Mouse (Mus musculus) cerebellum, adult 2 months (tissue): ENCODE results near the gene Fermt3. TPM values are rescaled to one million over a fixed set of nuclear protein-coding genes. Genes with fewer than 3 reads are reported as not detected.
A peak's percentile ranks its signal among the peaks of the same experiment; 100 is the strongest.
"Not testable (repeated sequence)": the region's sequence is repeated elsewhere in the genome, so short reads cannot be mapped to it uniquely, and the experiment has no call there.

Experiments
- DNase-seq, 2 experiments: peaks; one replicate each; pipeline ENCODE4 v3.0.0; 2021
- H3K27ac ChIP-seq: fragments of 200-500 bp; 2 replicates; pipeline ENCODE4 v1.5.1; 2012; ENCODE audit warnings: low read length, control low read depth, inconsistent platforms; ENCODE audit not compliant: insufficient read depth
- H3K27me3 ChIP-seq: fragments of 200-500 bp; 2 replicates; pipeline ENCODE4 v1.6.1; 2012; ENCODE audit warnings: inconsistent platforms, mild to moderate bottlenecking, low read length, moderate library complexity; ENCODE audit not compliant: control insufficient read depth, insufficient read depth
- H3K4me1 ChIP-seq: fragments of 200-500 bp; 2 replicates; pipeline ENCODE4 v1.6.1; 2011; ENCODE audit warnings: low read length; ENCODE audit not compliant: control insufficient read depth, insufficient read depth
- H3K4me3 ChIP-seq: fragments of 200-500 bp; replicated peaks from 2 replicates; pipeline ENCODE3; 2011; ENCODE audit warnings: mild to moderate bottlenecking, low read depth, low read length, control low read depth; ENCODE audit not compliant: insufficient read depth
- CTCF ChIP-seq: fragments of 200-500 bp; IDR thresholded peaks from 2 replicates; pipeline ENCODE4 v1.5.1; 2011; ENCODE audit warnings: low read depth, mild to moderate bottlenecking, control low read depth, low read length, moderate library complexity, borderline replicate concordance; ENCODE audit not compliant: insufficient read depth
- POLR2A ChIP-seq: fragments of 200-500 bp; IDR thresholded peaks from 2 replicates; pipeline ENCODE4 v1.6.1; 2011; ENCODE audit warnings: low read length, control low read depth, borderline replicate concordance; ENCODE audit not compliant: insufficient read depth
- WGBS: fragments of 180-500 bp; shearing (Covaris S2); methylation state at CpG from one replicate; pipeline ENCODE4 v1.1.7; 2018; 5-methylcytosine and 5-hydroxymethylcytosine counted together
- polyA plus RNA-seq: library from polyadenylated mRNA; depleted of rRNA; stranded (reverse); fragments of >200 nt; gene quantifications from 2 replicates; pipeline ENCODE4 v1.2.3, GENCODE M21; 2012

The Fermt3 gene
- polyA plus RNA-seq, 1 experiment = 2.3 TPM

- TF ChIP-seq POLR2A (no peak), CTCF (no peak)
- Histone ChIP-seq H3K27me3 (no peaks in the 10 kb centered on the region), H3K4me3 (peak overlapping the region; percentile 94), H3K27ac (peak overlapping the region; percentile 14; the same call in 1 of the 2 replicates), H3K4me1 (peaks cover 12% of the 10 kb centered on the region)
- no peak for DNase-seq
- 57% methylated on average over 14 of the region's 14 CpGs for WGBS
Observed at GRCm38 (mm10) chr19:6993011-6993770, 26.1 kb downstream of the Fermt3 start.

- peak; percentile 94 to 96 for DNase-seq
- H3K27me3 ChIP-seq = no peaks in the 10 kb centered on the region
- WGBS = under 1% methylated on average over 37 of the region's 37 CpGs
- peak; percentile 28; the same call in 1 of the 2 replicates for TF ChIP-seq POLR2A
- TF ChIP-seq CTCF = no peak
- peaks cover 12% of the 10 kb centered on the region for H3K4me1 ChIP-seq
- H3K27ac ChIP-seq = peak within 1 kb of the TSS; percentile 17; the same call in 1 of the 2 replicates
- peak within 1 kb of the TSS; percentile 94 for H3K4me3 ChIP-seq
Observed at GRCm38 (mm10) chr19:6992011-6992858, 27.0 kb downstream of the Fermt3 start, which contains the start of gene Dnajc4. Gene Dnajc4 (minus strand): TSS chr19:6992572.

GRCm38 (mm10) chr19:6991166-6991565 is 28.1 kb downstream of the Fermt3 start:
- not testable (repeated sequence) for H3K27me3 ChIP-seq, DNase-seq, H3K4me3 ChIP-seq, H3K27ac ChIP-seq
- 93% methylated on average over 6 of the region's 6 CpGs for WGBS
- peaks cover 10% of the 10 kb centered on the region for H3K4me1 ChIP-seq

DNA sequence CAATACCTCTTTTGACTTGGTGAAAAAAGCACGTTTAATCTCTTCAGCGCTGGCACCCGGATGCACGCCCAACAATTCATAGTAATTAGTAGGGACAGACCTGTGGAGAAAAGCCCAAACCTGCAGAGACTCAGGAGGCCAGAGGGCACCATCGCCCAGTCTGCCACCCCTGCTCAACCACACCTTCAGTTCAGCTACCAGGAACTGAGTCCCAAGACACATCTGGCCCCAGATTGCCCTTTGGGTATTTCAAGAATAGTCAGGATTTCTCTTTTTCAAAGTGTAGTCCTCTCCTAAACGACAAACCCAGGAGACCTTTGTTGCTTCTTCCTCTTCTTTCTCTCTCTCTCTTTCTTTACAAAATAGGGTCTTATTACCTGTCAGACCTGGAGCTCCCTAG is 28.6 kb downstream of the Fermt3 start:
- DNase-seq = peak; percentile 11 to 16
- TF ChIP-seq CTCF = no peak
- no peak for TF ChIP-seq POLR2A
- WGBS = 90% methylated on average over 6 of the region's 6 CpGs
- no peak overlapping the region for H3K27ac ChIP-seq
- peaks cover 12% of the 10 kb centered on the region for H3K4me1 ChIP-seq
- H3K27me3 ChIP-seq = no peaks in the 10 kb centered on the region
- H3K4me3 ChIP-seq = no peak overlapping the region

DNA sequence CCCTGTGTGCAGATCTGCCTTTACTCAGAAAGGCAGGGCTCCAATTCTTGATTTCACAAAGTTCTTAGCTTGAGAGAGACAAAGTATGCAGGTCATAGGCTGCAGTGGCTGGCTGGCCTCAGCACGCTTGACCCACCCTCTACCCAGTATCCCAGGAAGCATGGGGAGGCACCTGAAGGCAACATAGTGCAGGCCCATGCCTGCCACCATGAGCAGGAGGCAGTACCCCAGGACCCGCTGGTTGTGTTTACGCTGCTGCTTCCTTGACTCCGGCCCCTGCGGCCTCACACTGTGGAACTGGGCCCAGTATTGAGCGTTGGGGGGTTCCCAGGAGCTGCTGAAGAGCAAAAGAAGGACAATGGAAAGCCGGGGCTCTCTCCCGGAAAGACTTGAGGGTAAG is 30.0 kb downstream of the Fermt3 start:
- Histone ChIP-seq H3K27me3 (no peaks in the 10 kb centered on the region), H3K4me1 (peaks cover 7% of the 10 kb centered on the region), H3K4me3 (no peak overlapping the region), H3K27ac (no peak overlapping the region)
- WGBS = 83% methylated on average over 8 of the region's 8 CpGs
- no peak for TF ChIP-seq POLR2A
- TF ChIP-seq CTCF = no peak
- peak in 1 of 2 experiments; percentile 18 for DNase-seq

GRCm38 (mm10) chr19:6987904-6988285 is 31.4 kb downstream of the Fermt3 start:
- Histone ChIP-seq H3K27ac (peak overlapping the region; percentile 54), H3K4me3 (peak overlapping the region; percentile 76), H3K4me1 (peaks cover 5% of the 10 kb centered on the region), H3K27me3 (no peaks in the 10 kb centered on the region)
- 1% methylated on average over 8 of the region's 8 CpGs for WGBS
- TF ChIP-seq POLR2A (no peak), CTCF (no peak)
- no peak for DNase-seq

DNA sequence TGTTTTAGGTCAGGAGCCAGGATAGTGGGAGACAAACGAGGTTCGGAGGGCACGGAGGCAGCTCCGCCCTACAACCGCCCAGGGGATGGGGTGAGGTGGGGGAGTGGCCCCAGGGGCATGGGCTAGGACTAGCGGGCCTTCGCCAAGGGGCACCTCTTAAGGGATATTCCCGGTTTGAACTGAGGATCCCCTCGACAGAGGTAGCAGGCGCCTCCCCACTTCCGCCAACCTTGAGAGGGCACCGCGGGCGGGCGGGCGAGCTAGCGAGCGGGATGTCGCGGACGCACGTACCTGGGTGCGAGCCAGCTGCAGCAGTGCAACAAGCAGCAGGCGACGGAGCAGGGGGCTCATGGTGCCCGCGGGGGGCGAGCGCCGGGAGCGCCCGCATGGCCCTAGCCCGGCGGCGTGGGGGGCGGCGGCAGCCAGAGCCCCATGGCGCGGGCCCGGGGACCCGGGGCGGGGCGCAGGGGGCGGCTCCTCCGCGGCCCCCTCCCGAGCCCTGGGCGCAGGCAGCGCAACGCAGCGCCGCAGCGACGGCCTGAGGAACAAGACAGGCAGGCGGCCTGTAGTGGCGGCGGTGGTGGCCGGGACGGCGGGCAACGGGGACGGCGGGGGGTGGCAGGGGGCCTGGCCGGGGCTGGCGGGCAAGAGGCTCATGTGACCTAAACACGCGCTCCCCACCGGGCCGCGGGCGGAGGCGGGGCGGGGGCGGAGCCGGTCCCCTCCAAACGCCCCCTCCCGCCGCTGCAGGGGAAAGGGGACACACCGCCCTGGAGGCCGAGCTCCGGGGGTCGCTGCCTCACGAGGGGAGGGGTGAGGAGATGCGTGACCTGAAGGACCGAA is 32.0 kb downstream of the Fermt3 start, which contains the start of gene Vegfb:
TSS of gene Vegfb (minus strand) at position 591 of the 843 bp plus-strand sequence.
- H3K27ac ChIP-seq = peak within 1 kb of the TSS; percentile 66
- H3K4me3 ChIP-seq = peak within 1 kb of the TSS; percentile 76
- TF ChIP-seq CTCF = no peak
- TF ChIP-seq POLR2A = no peak
- peaks cover 4% of the 10 kb centered on the region; the same call in 1 of the 2 replicates for H3K4me1 ChIP-seq
- peak; percentile 75 to 81 for DNase-seq
- no peaks in the 10 kb centered on the region for H3K27me3 ChIP-seq
- under 1% methylated on average over 79 of the region's 85 CpGs for WGBS
